Mouse (Mus musculus): ENCODE data around the gene Magi3. TPM values are rescaled to one million over a fixed set of nuclear protein-coding genes. Genes with fewer than 3 reads are reported as not detected.

The Magi3 gene
- polyA plus RNA-seq, 1 experiment from 2014 or later, result 7.4 TPM

- whole genome bisulfite sequencing, result 80% methylated on average over 1 of the region's 1 CpGs
- Histone ChIP-seq H3K4me1 (ENCODE audit: control insufficient read depth, insufficient read depth, low read length) (no peaks in the 10 kb centered on the region), H3K27ac (replicated peaks; ENCODE audit: low read depth, low read length) (no peak overlapping the region), H3K9me3 (ENCODE audit: control insufficient read depth, low read length) (no peaks in the 10 kb centered on the region), H3K36me3 (ENCODE audit: control insufficient read depth, insufficient read depth, low read length) (no peaks in the 10 kb centered on the region), H3K9ac (replicated peaks; ENCODE audit: low read length) (no peak overlapping the region), H3K27me3 (ENCODE audit: control insufficient read depth, insufficient read depth, low read length) (no peaks in the 10 kb centered on the region), H3K4me2 (ENCODE audit: low read length) (no peak overlapping the region), H3K4me3 (replicated peaks; ENCODE audit: low read depth, low read length) (no peak overlapping the region)
- ATAC-seq (ENCODE audit: low FRiP score, low TSS enrichment) (no peak), DNase-seq (peak; percentile 50)
Observed at GRCm38 (mm10) chr3:104032747-104033146, 187.4 kb downstream of the Magi3 start.

GRCm38 (mm10) chr3:104032086-104032485, 188.1 kb downstream of the Magi3 start:
- Histone ChIP-seq H3K4me2 (ENCODE audit: low read length) (no peak overlapping the region), H3K9ac (replicated peaks; ENCODE audit: low read length) (no peak overlapping the region), H3K27me3 (ENCODE audit: control insufficient read depth, insufficient read depth, low read length) (no peaks in the 10 kb centered on the region), H3K4me1 (ENCODE audit: control insufficient read depth, insufficient read depth, low read length) (no peaks in the 10 kb centered on the region), H3K36me3 (ENCODE audit: control insufficient read depth, insufficient read depth, low read length) (0 out of 2 replicates have a peak, but pooled peaks cover 3% of the 10 kb centered on the region), H3K9me3 (ENCODE audit: control insufficient read depth, low read length) (no peaks in the 10 kb centered on the region), H3K27ac (replicated peaks; ENCODE audit: low read depth, low read length) (no peak overlapping the region), H3K4me3 (replicated peaks; ENCODE audit: low read depth, low read length) (no peak overlapping the region)
- DNase-seq (no peak), ATAC-seq (ENCODE audit: low FRiP score, low TSS enrichment) (no peak)
- WGBS, result 98% methylated on average over 1 of the region's 1 CpGs

GRCm38 (mm10) chr3:104026938-104027337, 193.2 kb downstream of the Magi3 start:
- H3K36me3 ChIP-seq (ENCODE audit: control insufficient read depth, insufficient read depth, low read length), result peaks cover 30% of the 10 kb centered on the region
- no peaks in the 10 kb centered on the region for H3K27me3 ChIP-seq (ENCODE audit: control insufficient read depth, insufficient read depth, low read length)
- WGBS, result 35% methylated on average over 3 of the region's 3 CpGs
- ATAC-seq (ENCODE audit: low FRiP score, low TSS enrichment) (no peak), DNase-seq (no peak)
- no peak overlapping the region for H3K4me3 ChIP-seq (replicated peaks; ENCODE audit: low read depth, low read length)
- no peak overlapping the region for H3K27ac ChIP-seq (replicated peaks; ENCODE audit: low read depth, low read length)
- no peaks in the 10 kb centered on the region for H3K9me3 ChIP-seq (ENCODE audit: control insufficient read depth, low read length)
- H3K9ac ChIP-seq (replicated peaks; ENCODE audit: low read length), result no peak overlapping the region
- no peak overlapping the region for H3K4me2 ChIP-seq (ENCODE audit: low read length)
- H3K4me1 ChIP-seq (ENCODE audit: control insufficient read depth, insufficient read depth, low read length), result no peaks in the 10 kb centered on the region

GRCm38 (mm10) chr3:104020101-104020500, 200.1 kb downstream of the Magi3 start:
- Histone ChIP-seq H3K27ac (replicated peaks; ENCODE audit: low read depth, low read length) (no peak overlapping the region), H3K4me3 (replicated peaks; ENCODE audit: low read depth, low read length) (no peak overlapping the region), H3K27me3 (ENCODE audit: control insufficient read depth, insufficient read depth, low read length) (no peaks in the 10 kb centered on the region), H3K4me2 (ENCODE audit: low read length) (no peak overlapping the region), H3K9ac (replicated peaks; ENCODE audit: low read length) (no peak overlapping the region), H3K4me1 (ENCODE audit: control insufficient read depth, insufficient read depth, low read length) (no peaks in the 10 kb centered on the region), H3K9me3 (ENCODE audit: control insufficient read depth, low read length) (no peaks in the 10 kb centered on the region), H3K36me3 (ENCODE audit: control insufficient read depth, insufficient read depth, low read length) (peaks cover 71% of the 10 kb centered on the region)
- 90% methylated on average over 12 of the region's 12 CpGs for WGBS
- DNase-seq, result no peak
- no peak for ATAC-seq (ENCODE audit: low FRiP score, low TSS enrichment)

DNA sequence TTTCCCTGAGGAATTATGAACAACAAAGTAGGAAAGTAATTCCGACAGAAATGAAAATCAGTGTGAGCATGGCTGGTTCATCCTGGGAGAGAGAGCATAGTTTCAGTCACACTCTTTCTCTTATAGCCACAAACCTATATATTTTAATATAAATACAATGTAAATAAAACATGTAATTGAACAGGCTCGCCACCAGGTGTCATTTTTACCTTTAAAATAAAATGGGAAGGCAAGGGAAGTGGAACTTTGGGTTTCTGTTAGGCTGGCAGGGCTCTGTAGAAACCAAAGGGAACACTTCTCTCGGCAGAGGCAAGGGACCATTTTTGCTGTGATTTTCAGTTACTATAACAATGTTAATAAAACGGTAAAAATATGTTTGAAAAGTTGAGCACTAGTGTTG, 200.7 kb downstream of the Magi3 start:
- H3K4me3 ChIP-seq (replicated peaks; ENCODE audit: low read depth, low read length), result no peak overlapping the region
- no peaks in the 10 kb centered on the region for H3K27me3 ChIP-seq (ENCODE audit: control insufficient read depth, insufficient read depth, low read length)
- H3K4me2 ChIP-seq (ENCODE audit: low read length), result no peak overlapping the region
- H3K27ac ChIP-seq (replicated peaks; ENCODE audit: low read depth, low read length), result no peak overlapping the region
- H3K4me1 ChIP-seq (ENCODE audit: control insufficient read depth, insufficient read depth, low read length), result no peaks in the 10 kb centered on the region
- H3K9me3 ChIP-seq (ENCODE audit: control insufficient read depth, low read length), result no peaks in the 10 kb centered on the region
- ATAC-seq (ENCODE audit: low FRiP score, low TSS enrichment) (no peak), DNase-seq (peak; percentile 78)
- 72% methylated on average over 4 of the region's 4 CpGs for whole genome bisulfite sequencing
- H3K9ac ChIP-seq (replicated peaks; ENCODE audit: low read length), result no peak overlapping the region
- H3K36me3 ChIP-seq (ENCODE audit: control insufficient read depth, insufficient read depth, low read length), result peaks cover 71% of the 10 kb centered on the region

- no peak for DNase-seq
- Histone ChIP-seq H3K9me3 (ENCODE audit: control insufficient read depth, low read length) (no peaks in the 10 kb centered on the region), H3K36me3 (ENCODE audit: control insufficient read depth, insufficient read depth, low read length) (peaks cover 67% of the 10 kb centered on the region)
Observed at GRCm38 (mm10) chr3:104017931-104018330, 202.2 kb downstream of the Magi3 start.

DNA sequence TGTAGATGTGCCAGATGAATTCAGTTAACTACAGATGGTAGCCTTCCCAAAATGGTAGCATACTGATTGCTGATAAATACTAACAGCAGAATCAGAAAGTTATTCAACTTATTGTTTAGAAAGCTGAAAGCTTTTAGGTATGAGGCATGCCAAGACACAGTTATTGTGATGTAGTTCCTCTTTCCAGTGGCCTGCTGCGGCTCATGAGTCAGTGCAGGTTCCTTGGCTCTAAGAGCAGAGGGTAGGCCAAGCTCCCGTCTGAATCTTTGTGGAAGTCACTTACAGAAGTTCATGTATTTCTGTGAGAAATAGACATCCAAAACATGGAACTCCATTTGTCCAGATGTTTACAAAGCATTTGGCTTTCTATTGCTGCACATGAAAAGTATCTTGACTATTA, 208.2 kb downstream of the Magi3 start:
- WGBS, result 96% methylated on average over 2 of the region's 2 CpGs
- Histone ChIP-seq H3K9me3 (ENCODE audit: control insufficient read depth, low read length) (no peaks in the 10 kb centered on the region), H3K9ac (replicated peaks; ENCODE audit: low read length) (no peak overlapping the region), H3K4me1 (ENCODE audit: control insufficient read depth, insufficient read depth, low read length) (no peaks in the 10 kb centered on the region), H3K4me2 (ENCODE audit: low read length) (no peak overlapping the region), H3K36me3 (ENCODE audit: control insufficient read depth, insufficient read depth, low read length) (peaks cover 46% of the 10 kb centered on the region), H3K27me3 (ENCODE audit: control insufficient read depth, insufficient read depth, low read length) (no peaks in the 10 kb centered on the region), H3K4me3 (replicated peaks; ENCODE audit: low read depth, low read length) (no peak overlapping the region), H3K27ac (replicated peaks; ENCODE audit: low read depth, low read length) (no peak overlapping the region)
- ATAC-seq (ENCODE audit: low FRiP score, low TSS enrichment) (no peak), DNase-seq (no peak)

More at GRCm38 (mm10) chr3:104017931-104018330, 202.2 kb downstream of the Magi3 start:
- 52% methylated on average over 3 of the region's 3 CpGs for WGBS
- no peak overlapping the region for H3K27ac ChIP-seq (replicated peaks; ENCODE audit: low read depth, low read length)
- ATAC-seq (ENCODE audit: low FRiP score, low TSS enrichment), result no peak
- H3K4me2 ChIP-seq (ENCODE audit: low read length), result no peak overlapping the region
- H3K9ac ChIP-seq (replicated peaks; ENCODE audit: low read length), result no peak overlapping the region
- H3K27me3 ChIP-seq (ENCODE audit: control insufficient read depth, insufficient read depth, low read length), result no peaks in the 10 kb centered on the region
- no peak overlapping the region for H3K4me3 ChIP-seq (replicated peaks; ENCODE audit: low read depth, low read length)
- H3K4me1 ChIP-seq (ENCODE audit: control insufficient read depth, insufficient read depth, low read length), result no peaks in the 10 kb centered on the region

GRCm38 (mm10) chr3:104009924-104010662, 210.1 kb downstream of the Magi3 start:
- Histone ChIP-seq H3K4me1 (ENCODE audit: control insufficient read depth, insufficient read depth, low read length) (no peaks in the 10 kb centered on the region), H3K9me3 (ENCODE audit: control insufficient read depth, low read length) (no peaks in the 10 kb centered on the region), H3K9ac (replicated peaks; ENCODE audit: low read length) (no peak overlapping the region), H3K4me2 (ENCODE audit: low read length) (no peak overlapping the region), H3K27me3 (ENCODE audit: control insufficient read depth, insufficient read depth, low read length) (no peaks in the 10 kb centered on the region), H3K4me3 (replicated peaks; ENCODE audit: low read depth, low read length) (no peak overlapping the region), H3K36me3 (ENCODE audit: control insufficient read depth, insufficient read depth, low read length) (peaks cover 48% of the 10 kb centered on the region), H3K27ac (replicated peaks; ENCODE audit: low read depth, low read length) (no peak overlapping the region)
- ATAC-seq (ENCODE audit: low FRiP score, low TSS enrichment), result no peak
- no peak for DNase-seq
- WGBS, result 88% methylated on average over 5 of the region's 5 CpGs

DNA sequence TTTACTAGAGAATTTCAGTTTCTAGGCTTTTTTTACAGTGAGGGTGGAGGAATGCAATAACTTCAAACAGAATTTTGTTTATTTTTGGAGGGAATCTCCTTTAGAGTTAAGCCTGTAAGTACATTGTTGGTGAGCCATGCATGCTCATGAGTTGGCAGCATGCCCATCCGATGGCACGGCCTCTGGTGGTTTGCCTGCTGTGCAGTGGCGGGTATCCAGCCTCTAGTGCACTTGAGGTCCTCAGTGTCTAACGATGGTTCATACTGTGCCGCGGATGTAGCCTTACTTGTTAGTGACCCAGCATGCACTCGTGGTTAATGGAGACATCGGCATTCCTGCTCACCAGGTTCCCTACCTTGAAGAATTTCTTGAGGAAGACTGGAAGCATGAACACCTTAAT, 212.7 kb downstream of the Magi3 start:
- no peaks in the 10 kb centered on the region for H3K4me1 ChIP-seq (ENCODE audit: control insufficient read depth, insufficient read depth, low read length)
- 74% methylated on average over 8 of the region's 8 CpGs for WGBS
- H3K9ac ChIP-seq (replicated peaks; ENCODE audit: low read length), result no peak overlapping the region
- ATAC-seq (ENCODE audit: low FRiP score, low TSS enrichment) (no peak), DNase-seq (peak; percentile 56)
- H3K4me3 ChIP-seq (replicated peaks; ENCODE audit: low read depth, low read length), result no peak overlapping the region
- H3K36me3 ChIP-seq (ENCODE audit: control insufficient read depth, insufficient read depth, low read length), result peaks cover 58% of the 10 kb centered on the region
- no peaks in the 10 kb centered on the region for H3K9me3 ChIP-seq (ENCODE audit: control insufficient read depth, low read length)
- H3K4me2 ChIP-seq (ENCODE audit: low read length), result no peak overlapping the region
- H3K27me3 ChIP-seq (ENCODE audit: control insufficient read depth, insufficient read depth, low read length), result no peaks in the 10 kb centered on the region
- no peak overlapping the region for H3K27ac ChIP-seq (replicated peaks; ENCODE audit: low read depth, low read length)

Measured in midbrain, embryonic 14.5 days (tissue).